Mouse (Mus musculus) CD4-positive, CD25-positive, alpha-beta regulatory T cell, adult 2 months (primary cell): Measurements from ENCODE around the gene Zfp966.
"Not testable (repeated sequence)": the region's sequence is repeated elsewhere in the genome, so short reads cannot be mapped to it uniquely, and the experiment has no call there.

Experiments
- DNase-seq: peaks from one replicate; pipeline ENCODE4 v3.0.0-alpha.2; 2012; ENCODE audit warnings: low read depth, low spot score

Gene Zfp966

DNA sequence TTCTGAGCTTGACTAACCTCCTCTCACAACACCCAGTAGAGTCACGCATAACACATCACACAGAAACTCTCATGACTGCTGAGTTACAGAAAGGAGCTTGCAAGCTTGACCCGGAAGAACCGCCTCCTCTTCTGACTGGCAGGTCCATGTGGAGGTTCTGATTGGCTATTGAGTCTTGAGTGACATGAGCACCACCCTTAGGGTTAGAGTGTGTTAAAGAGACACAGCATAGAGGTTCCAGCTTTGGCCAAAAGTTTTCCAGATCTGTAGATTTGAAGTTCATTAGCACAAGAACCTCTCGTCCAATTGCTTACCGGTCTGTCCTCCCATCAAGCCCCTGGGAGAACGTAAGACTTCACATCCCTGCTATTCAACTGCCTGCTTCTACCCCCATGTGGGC lies at the start of gene Zfp966:
Zfp966 (minus strand) TSS at position 101 of the 400 bp plus-strand sequence.
- not testable (repeated sequence) for DNase-seq

DNA sequence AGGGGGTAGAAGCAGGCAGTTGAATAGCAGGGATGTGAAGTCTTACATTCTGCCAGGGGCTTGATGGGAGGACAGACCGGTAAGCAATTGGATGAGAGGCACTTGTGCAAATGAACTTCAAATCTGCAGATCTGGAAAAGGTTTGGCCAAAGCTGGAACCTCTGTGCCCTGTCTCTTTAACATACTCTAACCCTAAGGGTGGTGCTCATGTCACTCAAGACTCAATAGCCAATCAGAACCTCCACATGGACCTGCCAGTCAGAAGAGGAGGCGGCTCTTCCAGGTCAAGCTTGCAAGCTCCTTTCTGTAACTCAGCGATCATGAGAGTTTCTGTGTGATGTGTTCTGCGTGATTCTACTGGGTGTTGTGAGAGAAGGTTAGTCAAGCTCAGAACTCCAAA lies 34.1 kb upstream of the Zfp966 start, which contains the start of gene Gm2026:
Gm2026 (plus strand) TSS at position 301 of the 400 bp plus-strand sequence.
- not testable (repeated sequence) for DNase-seq

DNA sequence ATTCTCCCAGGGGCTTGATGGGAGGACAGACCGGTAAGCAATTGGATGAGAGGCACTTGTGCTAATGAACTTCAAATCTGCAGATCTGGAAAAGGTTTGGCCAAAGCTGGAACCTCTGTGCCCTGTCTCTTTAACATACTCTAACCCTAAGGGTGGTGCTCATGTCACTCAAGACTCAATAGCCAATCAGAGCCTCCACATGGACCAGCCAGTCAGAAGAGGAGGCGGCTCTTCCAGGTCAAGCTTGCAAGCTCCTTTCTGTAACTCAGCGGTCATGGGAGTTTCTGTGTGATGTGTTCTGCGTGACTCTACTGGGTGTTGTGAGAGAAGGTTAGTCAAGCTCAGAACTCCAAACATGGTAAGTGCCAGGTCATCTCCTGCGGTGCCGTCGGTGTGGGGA lies 61.9 kb downstream of the Zfp966 start, which contains the start of gene Gm6710:
Gm6710 (plus strand) TSS at position 196 of the 400 bp plus-strand sequence.
- DNase-seq: not testable (repeated sequence)
